Mouse (Mus musculus) thymus, postnatal 4 days (tissue): ENCODE results near the gene Cyb5r2.

ENCODE experiments used
- DNase-seq: peaks from one replicate; pipeline ENCODE4 v3.0.0; 2021

Gene Cyb5r2

GRCm38 (mm10) chr7:107720771-107721170 lies 37.1 kb downstream of the Cyb5r2 start:
- no peak for DNase-seq

- no peak for DNase-seq
Measured at GRCm38 (mm10) chr7:107714067-107714466, 43.8 kb downstream of the Cyb5r2 start.

- DNase-seq = no peak
Measured at GRCm38 (mm10) chr7:107712743-107713142, 45.1 kb downstream of the Cyb5r2 start.

GRCm38 (mm10) chr7:107708491-107709112 lies 49.2 kb downstream of the Cyb5r2 start:
- peak; percentile 91 for DNase-seq

GRCm38 (mm10) chr7:107707650-107708049 lies 50.2 kb downstream of the Cyb5r2 start:
- DNase-seq = peak; percentile 77

- DNase-seq = no peak
Measured at GRCm38 (mm10) chr7:107705941-107706340, 51.9 kb downstream of the Cyb5r2 start.

GRCm38 (mm10) chr7:107702461-107703380 lies 55.1 kb downstream of the Cyb5r2 start:
- DNase-seq = peak; percentile 55

- no peak for DNase-seq
Measured at GRCm38 (mm10) chr7:107700646-107701045, 57.2 kb downstream of the Cyb5r2 start.

GRCm38 (mm10) chr7:107699926-107700325 lies 57.9 kb downstream of the Cyb5r2 start:
- DNase-seq = no peak
